Mouse (Mus musculus): Measurements from ENCODE around the gene Car4. TPM values are rescaled to one million over a fixed set of nuclear protein-coding genes. Genes with fewer than 3 reads are reported as not detected.

Car4 gene
- polyA plus RNA-seq, 1 experiment from 2014 or later, result 0.21 TPM

DNA sequence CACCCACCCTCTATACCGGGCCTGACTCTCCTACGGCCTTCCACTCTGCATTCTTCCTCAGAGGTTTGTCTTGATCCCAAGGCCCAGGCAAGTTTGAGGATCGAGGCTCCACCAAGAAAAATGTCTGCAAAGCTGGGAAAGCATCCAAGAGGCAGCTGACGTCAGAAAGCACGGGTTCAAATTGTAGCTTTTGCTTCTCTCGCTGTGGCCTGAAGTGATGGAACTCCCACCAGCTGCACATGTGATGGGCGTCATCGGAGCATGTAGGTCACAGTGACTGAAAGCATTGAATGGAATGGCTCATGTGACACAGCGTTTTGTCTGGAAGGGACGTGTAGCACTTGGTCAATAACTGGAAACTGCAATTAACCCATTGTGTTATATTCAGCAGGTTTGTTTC lies 17.4 kb upstream of the Car4 start:
- H3K9ac ChIP-seq, result no peak overlapping the region
- no peaks in the 10 kb centered on the region for H3K4me1 ChIP-seq (replicated peaks)
- no peaks in the 10 kb centered on the region for H3K9me3 ChIP-seq
- H3K4me3 ChIP-seq (replicated peaks), result no peak overlapping the region
- 81% methylated on average over 10 of the region's 10 CpGs for WGBS
- no peaks in the 10 kb centered on the region for H3K36me3 ChIP-seq
- H3K27ac ChIP-seq, result no peak overlapping the region
- no peak for ATAC-seq
- H3K27me3 ChIP-seq (replicated peaks), result peaks cover 6% of the 10 kb centered on the region; the same call in 1 of the 2 replicates
- no peak overlapping the region for H3K4me2 ChIP-seq (replicated peaks)

DNA sequence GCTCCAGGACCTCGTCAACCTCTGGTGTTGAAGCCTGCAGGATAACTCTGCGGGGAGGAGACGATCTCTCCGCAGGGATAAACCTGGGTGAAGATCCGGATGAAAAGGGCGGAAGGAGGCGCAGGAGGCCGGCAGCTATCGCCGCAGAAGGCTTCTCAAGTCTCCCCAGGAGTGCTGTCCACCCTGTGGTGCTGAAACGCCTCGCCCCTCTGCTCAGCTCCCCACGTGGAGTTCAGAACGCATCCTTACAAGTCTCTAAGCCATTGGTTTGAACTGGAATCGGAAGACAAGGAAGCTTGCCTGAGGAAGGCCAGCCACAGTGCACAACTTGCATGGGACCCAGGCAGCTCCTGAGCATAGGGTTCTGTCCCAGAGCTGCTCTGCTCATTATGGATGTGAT lies 13.6 kb upstream of the Car4 start:
- Histone ChIP-seq H3K27me3 (replicated peaks) (peaks cover 7% of the 10 kb centered on the region; the same call in 1 of the 2 replicates), H3K4me2 (replicated peaks) (peak overlapping the region; percentile 34; the same call in 1 of the 2 replicates), H3K36me3 (no peaks in the 10 kb centered on the region), H3K9me3 (no peaks in the 10 kb centered on the region), H3K27ac (no peak overlapping the region), H3K4me3 (replicated peaks) (no peak overlapping the region), H3K4me1 (replicated peaks) (no peaks in the 10 kb centered on the region), H3K9ac (no peak overlapping the region)
- WGBS, result 0% methylated on average over 15 of the region's 15 CpGs
- ATAC-seq, result peak; percentile 39; the same call in 1 of the 2 replicates

DNA sequence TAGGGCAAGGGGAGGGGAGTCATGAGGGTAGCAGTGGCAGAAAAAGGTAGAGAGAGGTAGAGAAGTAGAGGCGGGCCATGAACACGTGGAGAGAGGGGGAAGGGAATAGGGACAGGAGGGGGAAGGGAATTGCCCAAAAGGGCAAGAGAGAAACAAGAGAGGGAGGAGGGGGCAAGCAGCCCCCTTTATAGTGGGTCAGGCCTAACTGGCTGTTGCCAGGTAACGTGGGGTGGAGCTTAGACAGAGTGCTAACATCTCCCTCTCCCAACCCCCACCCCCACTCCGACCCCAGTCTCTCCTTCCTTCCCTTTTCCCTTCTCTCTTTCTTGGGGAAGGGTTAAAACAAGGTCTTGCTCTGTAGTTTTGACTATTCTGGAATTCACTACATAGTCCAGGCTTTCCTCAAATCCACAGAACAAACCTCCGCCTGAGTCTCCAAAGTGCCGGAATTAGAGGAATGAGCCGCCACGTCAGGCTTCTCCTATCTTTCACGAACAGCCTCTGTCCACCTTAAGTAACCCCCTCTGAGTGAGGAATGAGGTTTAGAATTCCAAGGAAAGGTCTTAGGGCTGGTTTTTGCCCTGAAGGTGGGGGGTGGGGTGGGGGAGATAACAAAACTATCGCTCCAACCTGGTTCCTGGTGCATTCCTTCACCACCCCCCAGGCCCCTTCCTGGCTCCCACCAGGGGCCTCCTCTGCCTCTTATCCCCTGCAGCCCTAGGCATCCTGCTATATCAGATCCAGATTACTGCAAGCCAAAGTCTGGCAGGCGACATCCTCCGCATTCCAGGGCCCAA lies 12.7 kb upstream of the Car4 start:
- Histone ChIP-seq H3K36me3 (no peaks in the 10 kb centered on the region), H3K4me3 (replicated peaks) (no peak overlapping the region), H3K27me3 (replicated peaks) (peaks cover 7% of the 10 kb centered on the region; the same call in 1 of the 2 replicates), H3K4me1 (replicated peaks) (no peaks in the 10 kb centered on the region), H3K9me3 (no peaks in the 10 kb centered on the region), H3K4me2 (replicated peaks) (no peak overlapping the region), H3K27ac (no peak overlapping the region), H3K9ac (no peak overlapping the region)
- 2% methylated on average over 12 of the region's 12 CpGs for WGBS
- no peak for ATAC-seq

DNA sequence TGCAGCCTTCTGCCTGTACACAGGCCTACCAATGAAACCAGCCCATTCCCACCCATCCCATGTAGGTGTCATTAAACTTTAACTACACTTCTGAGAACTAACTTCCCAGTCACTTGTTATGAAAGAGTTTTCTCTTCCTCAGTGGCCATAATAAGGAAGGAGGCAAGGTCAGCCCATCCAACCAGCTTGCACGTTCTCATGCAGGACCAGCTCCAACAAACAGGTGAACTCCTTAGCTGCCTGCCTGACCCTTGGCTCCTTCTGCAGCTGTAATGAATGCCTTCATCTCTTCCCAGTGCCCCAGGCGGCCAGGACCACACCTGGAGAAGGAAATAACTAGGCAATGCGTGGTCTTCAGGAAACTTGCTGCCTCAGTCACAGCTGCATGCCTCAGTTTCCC lies 11.7 kb upstream of the Car4 start:
- no peak overlapping the region for H3K4me3 ChIP-seq (replicated peaks)
- no peaks in the 10 kb centered on the region for H3K9me3 ChIP-seq
- peaks cover 7% of the 10 kb centered on the region; the same call in 1 of the 2 replicates for H3K27me3 ChIP-seq (replicated peaks)
- H3K9ac ChIP-seq, result no peak overlapping the region
- no peaks in the 10 kb centered on the region for H3K4me1 ChIP-seq (replicated peaks)
- no peaks in the 10 kb centered on the region for H3K36me3 ChIP-seq
- ATAC-seq, result peak; percentile 15; the same call in 1 of the 2 replicates
- WGBS, result 41% methylated on average over 3 of the region's 3 CpGs
- H3K27ac ChIP-seq, result no peak overlapping the region
- no peak overlapping the region for H3K4me2 ChIP-seq (replicated peaks)

DNA sequence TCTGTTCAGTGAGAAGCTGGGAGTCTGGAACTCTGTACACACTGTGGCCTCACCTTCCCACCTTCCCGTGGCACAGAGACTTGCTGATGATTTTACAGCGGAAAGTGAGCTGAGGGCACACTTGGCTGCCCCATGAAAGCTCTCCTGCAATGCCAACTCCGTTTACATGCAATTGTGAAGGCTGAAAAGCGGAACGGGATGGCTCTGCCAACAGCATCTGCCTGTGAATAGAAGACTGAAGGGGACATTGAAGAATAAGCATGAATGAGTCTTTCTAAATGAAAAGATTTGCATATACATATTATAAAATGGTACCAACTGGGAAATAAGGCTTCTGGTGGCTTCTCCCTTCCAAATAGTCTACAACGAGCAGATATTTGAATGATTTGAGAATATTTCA lies 10.4 kb upstream of the Car4 start:
- Histone ChIP-seq H3K36me3 (no peaks in the 10 kb centered on the region), H3K4me1 (replicated peaks) (no peaks in the 10 kb centered on the region), H3K27ac (no peak overlapping the region), H3K27me3 (replicated peaks) (peaks cover 7% of the 10 kb centered on the region; the same call in 1 of the 2 replicates), H3K9me3 (no peaks in the 10 kb centered on the region), H3K4me2 (replicated peaks) (no peak overlapping the region), H3K9ac (no peak overlapping the region), H3K4me3 (replicated peaks) (no peak overlapping the region)
- 68% methylated on average over 6 of the region's 6 CpGs for WGBS
- no peak for ATAC-seq

DNA sequence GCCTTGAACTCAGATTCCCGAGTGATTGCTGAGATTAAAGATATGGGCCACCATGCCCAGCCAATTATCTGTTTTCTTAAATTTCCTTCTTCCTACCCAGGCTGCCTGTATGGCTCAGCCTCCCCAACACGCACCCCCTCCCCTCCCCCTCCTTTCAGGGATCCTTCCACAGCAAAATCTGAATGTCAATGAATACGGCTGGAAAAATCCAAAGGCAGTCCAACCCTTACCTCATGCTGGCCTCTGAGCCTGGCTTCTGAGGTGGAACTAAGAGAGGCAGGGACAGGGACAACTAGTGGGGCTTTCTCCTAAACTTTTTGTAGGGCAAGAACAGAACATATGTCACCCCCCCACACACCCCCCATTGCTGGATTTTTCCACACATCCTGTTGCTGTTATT lies 9.5 kb upstream of the Car4 start:
- Histone ChIP-seq H3K36me3 (no peaks in the 10 kb centered on the region), H3K9ac (no peak overlapping the region), H3K27ac (no peak overlapping the region), H3K9me3 (no peaks in the 10 kb centered on the region), H3K4me2 (replicated peaks) (no peak overlapping the region), H3K4me1 (replicated peaks) (no peaks in the 10 kb centered on the region), H3K27me3 (replicated peaks) (peaks cover 5% of the 10 kb centered on the region; the same call in 1 of the 2 replicates), H3K4me3 (replicated peaks) (no peak overlapping the region)
- WGBS, result 55% methylated on average over 3 of the region's 3 CpGs
- no peak for ATAC-seq

DNA sequence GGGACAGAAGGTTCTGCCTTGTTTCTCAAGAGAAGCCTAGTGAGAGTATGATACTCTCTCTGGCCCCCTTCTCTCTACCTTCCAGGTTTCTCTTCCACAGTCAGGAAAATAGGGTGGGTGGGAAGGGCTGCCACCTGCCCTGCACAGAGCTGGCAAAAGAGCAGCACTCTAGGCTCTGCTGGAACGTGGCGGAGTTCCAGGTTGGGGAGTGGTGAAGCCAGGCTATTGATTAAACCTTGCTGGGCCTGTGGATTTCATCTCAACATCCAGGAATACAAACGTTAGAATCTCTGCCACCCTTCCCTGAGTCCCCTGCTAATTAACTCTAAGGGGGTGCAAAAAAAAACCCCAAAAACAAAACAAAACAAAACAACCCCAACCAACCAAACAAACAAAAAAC lies 9.1 kb upstream of the Car4 start:
- ATAC-seq, result no peak
- 45% methylated on average over 3 of the region's 3 CpGs for WGBS
- no peaks in the 10 kb centered on the region for H3K9me3 ChIP-seq

DNA sequence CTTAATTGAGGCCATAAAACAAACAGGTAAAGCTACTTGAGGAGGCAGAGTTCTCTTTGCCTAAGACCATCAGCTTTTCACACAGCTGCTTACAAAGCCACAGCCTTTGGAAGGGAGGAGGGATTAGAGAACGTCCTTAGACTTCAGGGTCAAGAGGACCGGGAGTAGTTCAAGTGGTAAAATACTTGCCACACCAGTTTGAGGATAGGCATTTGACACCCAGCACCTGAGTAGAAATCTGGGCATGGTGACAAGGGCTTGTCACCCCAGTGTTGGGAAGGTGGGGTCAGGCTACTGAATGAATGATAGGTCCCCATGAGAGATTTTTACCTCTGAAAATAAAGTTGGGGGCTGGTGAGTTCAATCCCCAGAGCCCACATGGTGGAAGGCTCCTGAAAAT lies 5.0 kb upstream of the Car4 start:
- Histone ChIP-seq H3K27ac (no peak overlapping the region), H3K4me2 (replicated peaks) (no peak overlapping the region), H3K4me1 (replicated peaks) (peaks cover 5% of the 10 kb centered on the region), H3K9me3 (no peaks in the 10 kb centered on the region), H3K27me3 (replicated peaks) (peaks cover 19% of the 10 kb centered on the region), H3K36me3 (no peaks in the 10 kb centered on the region), H3K9ac (no peak overlapping the region), H3K4me3 (replicated peaks) (no peak overlapping the region)
- 35% methylated on average over 2 of the region's 2 CpGs for WGBS
- ATAC-seq, result no peak

More for the DNA sequence above, 9.1 kb upstream of the Car4 start:
- Histone ChIP-seq H3K4me1 (replicated peaks) (no peaks in the 10 kb centered on the region), H3K4me3 (replicated peaks) (no peak overlapping the region), H3K4me2 (replicated peaks) (no peak overlapping the region), H3K27ac (no peak overlapping the region), H3K27me3 (replicated peaks) (peaks cover 5% of the 10 kb centered on the region; the same call in 1 of the 2 replicates), H3K36me3 (no peaks in the 10 kb centered on the region), H3K9ac (no peak overlapping the region)

DNA sequence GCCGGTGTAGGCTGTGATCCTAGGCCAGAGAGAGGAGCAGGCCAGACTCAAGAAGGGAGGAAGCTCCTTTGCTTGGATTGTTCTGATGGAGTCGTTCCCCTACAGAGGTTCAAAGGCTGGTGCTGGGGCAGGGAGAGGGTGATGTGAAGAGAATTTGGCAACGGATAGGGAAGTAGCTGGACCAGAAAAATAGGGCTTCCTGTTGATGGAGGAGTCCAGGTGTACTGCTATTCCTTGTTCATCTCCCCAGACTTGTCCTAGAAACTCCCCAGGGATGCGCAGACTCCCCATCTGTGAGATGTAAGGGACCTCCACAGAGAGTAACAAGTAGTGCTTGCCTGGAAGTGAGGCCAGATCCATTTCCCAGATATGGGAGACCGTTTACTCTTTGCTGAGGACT lies 1.2 kb upstream of the Car4 start:
- peaks cover 20% of the 10 kb centered on the region for H3K4me1 ChIP-seq (replicated peaks)
- WGBS, result 29% methylated on average over 5 of the region's 5 CpGs
- H3K36me3 ChIP-seq, result no peaks in the 10 kb centered on the region
- no peak overlapping the region for H3K27ac ChIP-seq
- H3K27me3 ChIP-seq (replicated peaks), result peaks cover 41% of the 10 kb centered on the region
- H3K9ac ChIP-seq, result no peak overlapping the region
- no peak overlapping the region for H3K4me3 ChIP-seq (replicated peaks)
- no peaks in the 10 kb centered on the region for H3K9me3 ChIP-seq
- no peak overlapping the region for H3K4me2 ChIP-seq (replicated peaks)
- no peak for ATAC-seq

DNA sequence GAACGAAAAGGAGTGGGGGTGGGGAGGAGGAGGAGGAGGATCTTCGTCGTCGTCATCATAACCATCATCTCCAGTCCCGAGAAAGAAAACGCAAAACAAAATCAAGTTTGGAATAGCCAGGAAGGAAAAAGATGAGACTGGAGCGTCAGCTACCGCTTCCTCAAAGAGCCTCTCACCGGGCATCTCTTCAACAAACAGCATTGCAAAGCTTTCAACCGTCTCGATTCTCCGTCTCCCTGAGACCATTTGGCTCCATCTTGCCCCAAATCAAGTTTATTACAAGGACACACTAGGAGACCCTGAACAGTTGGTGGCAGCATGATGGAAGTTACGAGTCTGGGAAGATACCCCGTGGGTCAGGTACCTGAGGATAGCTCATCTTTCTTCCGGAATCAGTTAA lies 415 bp upstream of the Car4 start:
- Histone ChIP-seq H3K9ac (no peak overlapping the region), H3K4me2 (replicated peaks) (peak overlapping the region; percentile 55), H3K27ac (no peak overlapping the region), H3K4me1 (replicated peaks) (peaks cover 20% of the 10 kb centered on the region), H3K4me3 (replicated peaks) (peak overlapping the region; percentile 23), H3K36me3 (no peaks in the 10 kb centered on the region), H3K9me3 (no peaks in the 10 kb centered on the region), H3K27me3 (replicated peaks) (peaks cover 41% of the 10 kb centered on the region)
- 7% methylated on average over 15 of the region's 15 CpGs for WGBS
- ATAC-seq, result no peak

DNA sequence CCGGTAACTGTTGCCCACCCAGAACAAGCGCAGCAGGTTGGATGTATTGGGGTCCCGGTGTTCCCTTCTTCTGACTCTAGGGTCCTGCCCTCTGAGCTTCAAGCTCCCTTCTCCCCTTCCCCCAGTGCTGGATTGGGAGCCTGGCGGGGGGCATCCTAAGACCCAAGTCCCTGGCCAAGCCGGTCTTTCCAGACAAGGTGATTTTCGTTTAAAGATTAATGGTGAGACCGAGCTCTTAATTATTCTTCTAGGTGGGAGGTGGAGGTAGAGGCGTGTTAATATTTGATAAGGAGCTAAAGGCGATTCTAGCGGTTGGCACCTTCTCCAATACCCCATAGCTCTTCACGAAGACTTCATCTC lies 665 bp downstream of the Car4 start:
- Histone ChIP-seq H3K27me3 (replicated peaks) (peaks cover 41% of the 10 kb centered on the region), H3K4me3 (replicated peaks) (peak overlapping the region; percentile 23), H3K36me3 (no peaks in the 10 kb centered on the region), H3K4me2 (replicated peaks) (peak overlapping the region; percentile 55), H3K9ac (no peak overlapping the region), H3K9me3 (no peaks in the 10 kb centered on the region), H3K27ac (no peak overlapping the region), H3K4me1 (replicated peaks) (peaks cover 20% of the 10 kb centered on the region)
- 2% methylated on average over 11 of the region's 11 CpGs for WGBS
- ATAC-seq, result no peak

DNA sequence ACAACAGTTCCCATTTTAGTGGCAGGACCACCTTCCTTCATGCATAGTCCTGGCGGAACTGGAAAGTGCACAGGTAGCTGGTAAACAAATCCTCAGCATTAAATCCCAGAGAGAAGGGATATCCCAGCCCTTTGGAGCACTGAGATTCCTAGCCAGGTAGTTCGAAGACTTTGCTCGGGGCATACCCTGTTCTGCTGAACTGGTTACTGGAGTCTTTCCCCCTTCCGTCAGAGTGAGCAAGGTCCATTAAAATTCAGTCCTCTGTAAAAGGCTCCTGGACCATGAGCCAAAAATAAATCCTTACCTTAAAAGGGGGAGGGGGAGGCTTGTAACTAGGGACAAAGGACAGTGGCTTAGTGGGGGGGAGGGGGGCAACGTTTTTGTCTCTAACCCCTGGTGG lies 1.6 kb downstream of the Car4 start:
- Histone ChIP-seq H3K27ac (no peak overlapping the region), H3K9ac (no peak overlapping the region), H3K4me2 (replicated peaks) (no peak overlapping the region), H3K4me1 (replicated peaks) (peaks cover 20% of the 10 kb centered on the region), H3K36me3 (no peaks in the 10 kb centered on the region), H3K27me3 (replicated peaks) (peaks cover 41% of the 10 kb centered on the region), H3K4me3 (replicated peaks) (no peak overlapping the region), H3K9me3 (no peaks in the 10 kb centered on the region)
- no peak for ATAC-seq
- 41% methylated on average over 5 of the region's 5 CpGs for WGBS

DNA sequence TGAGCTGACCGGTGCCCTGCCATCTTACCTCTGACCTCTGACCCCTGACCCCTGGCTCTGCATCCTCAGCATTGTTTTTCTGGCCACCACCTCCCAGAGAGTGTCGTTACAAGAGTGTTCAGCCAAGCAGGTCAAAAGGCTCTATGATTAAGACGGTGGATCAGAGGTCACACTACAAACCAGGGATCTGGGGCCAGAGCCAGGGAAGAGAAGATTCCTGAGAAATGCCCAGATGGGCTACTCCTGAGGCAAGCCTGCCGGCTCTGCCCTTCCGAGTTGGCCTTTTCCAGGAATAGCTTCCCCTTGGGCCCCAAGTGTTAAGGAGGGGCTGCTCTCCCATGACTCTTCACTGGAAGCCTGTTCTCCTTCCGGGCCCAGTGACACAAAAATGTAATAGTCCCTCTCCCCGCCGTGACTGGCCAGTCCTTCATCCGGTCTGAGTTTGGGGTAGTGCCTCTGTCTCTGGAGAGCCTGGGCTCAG lies 2.2 kb downstream of the Car4 start:
- H3K9ac ChIP-seq, result no peak overlapping the region
- peaks cover 41% of the 10 kb centered on the region for H3K27me3 ChIP-seq (replicated peaks)
- H3K4me1 ChIP-seq (replicated peaks), result peaks cover 20% of the 10 kb centered on the region
- H3K4me2 ChIP-seq (replicated peaks), result no peak overlapping the region
- 4% methylated on average over 9 of the region's 9 CpGs for WGBS
- no peak overlapping the region for H3K27ac ChIP-seq
- H3K4me3 ChIP-seq (replicated peaks), result no peak overlapping the region
- ATAC-seq, result 0 out of 2 replicates have a peak, but pooled peaks have one; percentile 12
- H3K36me3 ChIP-seq, result no peaks in the 10 kb centered on the region
- H3K9me3 ChIP-seq, result no peaks in the 10 kb centered on the region
